Mouse (Mus musculus) cerebellum, postnatal 25 days (tissue): ENCODE results near the gene Gucd1.
A peak's percentile ranks its signal among the peaks of the same experiment; 100 is the strongest.
"Not testable (repeated sequence)": the region's sequence is repeated elsewhere in the genome, so short reads cannot be mapped to it uniquely, and the experiment has no call there.

Source experiments
- DNase-seq, 2 experiments: peaks; one replicate each; pipeline ENCODE4 v3.0.0; 2021; ENCODE audit warnings: mixed read lengths in 2 of 2

The Gucd1 gene

GRCm38 (mm10) chr10:75429522-75430146 is 88.1 kb downstream of the Gucd1 start:
- peak in 1 of 2 experiments; percentile 44 for DNase-seq

- DNase-seq, result no peak
Measured at GRCm38 (mm10) chr10:75429004-75429380, 88.8 kb downstream of the Gucd1 start.

DNA sequence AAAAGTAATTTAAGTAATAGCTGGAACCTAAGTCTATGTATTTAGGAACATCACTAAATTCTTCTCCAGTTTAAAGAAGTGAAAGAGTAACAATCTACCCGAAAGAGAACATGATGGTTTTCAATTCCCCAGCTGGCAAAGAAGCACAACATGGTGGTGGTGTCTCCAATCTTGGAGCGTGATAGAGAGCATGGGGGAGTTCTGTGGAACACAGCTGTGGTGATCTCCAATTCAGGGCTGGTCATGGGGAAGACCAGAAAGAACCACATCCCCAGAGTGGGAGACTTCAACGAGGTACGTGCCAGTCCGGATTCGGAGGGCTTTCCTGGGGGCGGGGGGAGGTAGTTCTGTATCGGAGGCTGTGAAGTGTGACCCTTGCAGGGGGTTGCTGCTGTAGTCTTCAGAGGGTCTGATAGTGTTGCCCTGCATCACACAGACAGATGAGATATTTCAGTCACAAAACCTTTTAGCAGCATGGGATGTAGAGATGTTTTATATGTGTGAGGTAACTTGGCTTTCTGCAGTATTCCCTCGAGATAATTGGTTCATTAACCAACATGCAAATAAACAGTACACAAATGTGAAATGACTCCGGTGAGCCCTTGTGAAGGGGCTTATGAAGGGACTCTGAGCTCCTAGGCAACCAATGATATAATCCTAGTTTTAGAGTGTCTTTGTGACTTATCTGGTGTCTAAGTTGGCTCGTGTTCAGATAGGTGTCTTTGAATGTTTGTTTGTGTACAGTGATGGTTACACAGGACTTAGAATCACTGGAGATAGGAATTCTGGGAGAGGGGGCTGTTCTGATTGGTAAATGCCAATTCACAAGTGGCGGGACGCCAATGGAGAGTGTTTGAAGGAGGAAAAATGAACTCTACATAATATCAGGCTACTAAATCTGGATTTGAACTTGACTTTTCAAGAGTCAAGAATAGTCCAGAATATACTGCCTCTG is 89.4 kb downstream of the Gucd1 start:
- no peak for DNase-seq

GRCm38 (mm10) chr10:75424498-75424901 is 93.3 kb downstream of the Gucd1 start:
- DNase-seq, result no peak

DNA sequence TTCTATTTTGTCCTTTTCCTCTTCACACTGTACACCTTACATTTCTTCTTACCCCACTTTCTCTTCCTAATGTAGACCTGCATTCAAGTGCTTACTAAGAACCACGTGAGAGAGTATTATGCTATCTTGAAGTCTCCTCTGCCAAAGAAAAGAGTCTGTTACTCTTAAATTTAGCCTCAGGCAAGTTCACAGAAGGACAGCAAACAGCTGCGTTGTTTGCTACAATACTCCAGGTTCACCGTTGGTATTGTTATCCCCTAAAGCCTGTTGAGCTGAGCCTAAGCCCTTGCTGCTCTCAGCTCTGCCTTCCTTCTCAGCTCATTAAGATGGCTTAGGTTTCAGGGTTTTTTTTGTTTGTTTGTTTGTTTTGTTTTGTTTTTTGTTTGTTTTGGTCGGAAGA is 99.0 kb downstream of the Gucd1 start:
- no peak for DNase-seq

- no peak for DNase-seq
Measured at GRCm38 (mm10) chr10:75417363-75418042, 100.3 kb downstream of the Gucd1 start.

GRCm38 (mm10) chr10:75414925-75415324 is 102.8 kb downstream of the Gucd1 start:
- no peak for DNase-seq

GRCm38 (mm10) chr10:75412114-75413103 is 105.4 kb downstream of the Gucd1 start:
- no peak for DNase-seq

DNA sequence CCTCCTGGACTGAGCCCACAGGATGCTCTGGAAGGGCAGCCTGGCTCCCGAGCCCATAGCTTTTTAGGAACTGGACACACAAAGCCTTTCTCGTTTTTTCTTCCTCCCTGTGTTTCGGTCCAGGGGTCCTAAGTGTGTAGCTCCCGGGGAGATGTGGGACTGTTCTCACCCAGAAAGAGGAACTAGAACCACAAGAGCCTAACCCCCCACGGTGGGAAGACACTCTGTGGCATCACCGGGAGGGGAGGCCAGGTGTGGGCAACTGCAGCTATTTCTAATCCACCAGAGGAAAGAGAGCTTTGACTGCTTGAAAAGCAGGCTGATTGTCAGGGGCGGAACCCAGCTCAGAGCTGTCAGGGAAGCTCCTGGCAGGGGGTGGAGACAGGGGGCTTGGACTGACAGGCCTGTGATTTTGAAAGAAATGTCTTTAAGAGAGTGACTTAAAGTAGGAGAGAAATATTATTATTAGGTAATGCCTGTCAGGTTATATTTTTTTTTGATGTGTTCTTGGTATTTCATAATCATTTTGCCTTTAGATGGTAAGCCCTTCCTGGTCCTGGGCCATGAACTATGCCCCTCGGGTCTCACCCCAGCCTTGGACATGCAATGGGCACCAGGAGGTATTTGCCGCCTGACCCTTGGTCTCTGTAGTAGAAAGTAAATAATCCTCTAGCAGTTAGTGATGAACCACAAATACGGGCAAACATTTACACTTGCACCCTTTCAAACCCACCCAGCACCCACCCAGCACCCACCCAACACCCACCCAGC is 106.2 kb downstream of the Gucd1 start:
- DNase-seq, result not testable (repeated sequence)

- DNase-seq, result no peak
Measured at GRCm38 (mm10) chr10:75407741-75408140, 110.0 kb downstream of the Gucd1 start.

DNA sequence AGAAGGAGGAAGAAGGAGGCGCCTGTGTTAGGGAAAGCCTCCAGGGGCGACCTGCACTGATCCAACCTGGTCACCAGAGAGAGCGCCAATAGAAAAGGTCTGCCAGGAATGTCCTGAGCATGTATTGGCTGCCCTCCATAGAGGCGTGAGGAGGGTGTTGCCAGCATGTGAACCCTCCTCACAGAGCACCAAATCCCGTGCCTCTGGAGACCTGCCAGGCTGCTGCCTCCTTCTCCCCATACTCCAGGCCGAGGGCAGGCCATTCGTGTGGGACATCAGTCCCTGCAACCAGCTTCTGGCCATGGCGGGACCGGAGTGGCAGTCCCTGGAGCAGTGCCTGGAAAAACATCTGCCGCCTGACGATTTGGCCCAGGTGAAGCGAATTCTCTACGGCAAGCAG is 111.0 kb downstream of the Gucd1 start:
- peak; percentile 70 to 79 for DNase-seq

DNA sequence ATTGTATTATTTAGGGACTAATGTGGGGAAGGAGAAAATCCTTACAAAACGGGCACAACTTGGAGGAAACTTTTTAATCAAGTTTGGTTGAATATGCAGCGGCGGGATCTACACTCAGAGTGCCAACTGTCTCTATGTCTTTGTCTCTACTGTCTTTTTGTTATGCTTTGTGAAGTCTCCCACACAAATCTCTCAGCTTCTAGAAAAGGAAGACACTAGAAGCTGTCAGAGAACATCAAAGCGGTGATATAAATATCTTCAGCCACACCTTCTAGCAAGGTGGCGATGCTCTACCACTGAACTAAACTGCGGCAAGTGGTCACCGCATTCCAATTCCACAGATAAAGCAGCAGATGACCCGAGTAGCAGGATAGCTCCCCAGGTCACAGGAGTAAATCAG is 111.9 kb downstream of the Gucd1 start:
- DNase-seq, result no peak

- DNase-seq, result no peak
Measured at GRCm38 (mm10) chr10:75400958-75401357, 116.8 kb downstream of the Gucd1 start, which contains the start of gene Upb1. Gene Upb1, plus strand, starts transcription at chr10:75401115.

GRCm38 (mm10) chr10:75396966-75397365 is 120.8 kb downstream of the Gucd1 start:
- peak; percentile 31 to 65 for DNase-seq

- no peak for DNase-seq
Measured at GRCm38 (mm10) chr10:75394796-75395195, 123.0 kb downstream of the Gucd1 start.

GRCm38 (mm10) chr10:75390832-75391231 is 126.9 kb downstream of the Gucd1 start:
- no peak for DNase-seq

- DNase-seq, result no peak
Measured at GRCm38 (mm10) chr10:75390156-75390555, 127.6 kb downstream of the Gucd1 start.

GRCm38 (mm10) chr10:75378688-75379087 is 139.1 kb downstream of the Gucd1 start:
- no peak for DNase-seq

- DNase-seq, result peak; percentile 34 to 53
Measured at GRCm38 (mm10) chr10:75373655-75374351, 144.0 kb downstream of the Gucd1 start.

DNA sequence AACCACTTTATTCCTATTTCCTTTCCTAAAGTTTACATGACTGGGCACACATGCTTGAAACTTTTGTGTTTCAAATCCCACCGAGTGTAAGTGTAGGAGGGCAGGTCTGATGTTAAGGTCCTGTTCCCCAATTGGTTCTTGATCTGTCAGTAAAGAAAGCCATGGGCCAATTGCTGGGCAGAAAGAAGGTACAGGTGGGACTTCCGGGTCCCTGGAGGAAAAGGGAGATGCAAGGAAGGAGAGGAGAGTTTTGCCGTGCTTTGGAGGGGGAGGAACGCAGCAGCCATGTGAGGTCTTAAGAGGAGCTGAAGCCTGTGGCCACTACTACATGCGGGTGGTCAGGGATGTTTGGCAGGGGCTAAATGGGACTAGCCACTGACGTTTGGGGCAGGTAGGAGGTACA is 152.5 kb downstream of the Gucd1 start:
- DNase-seq, result peak; percentile 7 to 8

DNA sequence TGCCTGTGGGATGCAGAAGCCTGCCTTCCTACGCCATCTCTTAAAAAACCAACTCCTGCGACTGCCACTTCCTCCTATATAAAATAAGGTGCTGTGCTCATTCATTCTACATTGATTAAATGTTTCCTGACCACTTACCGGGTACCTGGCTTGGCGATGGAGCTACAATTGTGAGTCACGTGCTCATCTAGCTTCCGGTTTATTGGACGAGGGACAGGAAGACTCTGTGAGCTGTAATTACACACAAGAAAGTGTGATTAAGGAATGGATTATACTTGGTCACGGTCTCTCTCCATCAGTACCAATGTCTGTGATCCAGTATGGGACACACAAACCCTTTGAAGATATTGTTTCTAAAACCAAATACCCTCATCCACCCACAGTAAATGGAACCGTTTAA is 153.0 kb downstream of the Gucd1 start:
- no peak for DNase-seq
